Mouse (Mus musculus): ENCODE measurements at regions not wholly inside any gene's neighbourhood (a gene's known extent, or its start where the extent isn't known, plus 50 kb on each side); places are given as distances from the start of the nearest gene placed in this dataset.
A peak's percentile ranks its signal among the peaks of the same experiment; 100 is the strongest.

DNA sequence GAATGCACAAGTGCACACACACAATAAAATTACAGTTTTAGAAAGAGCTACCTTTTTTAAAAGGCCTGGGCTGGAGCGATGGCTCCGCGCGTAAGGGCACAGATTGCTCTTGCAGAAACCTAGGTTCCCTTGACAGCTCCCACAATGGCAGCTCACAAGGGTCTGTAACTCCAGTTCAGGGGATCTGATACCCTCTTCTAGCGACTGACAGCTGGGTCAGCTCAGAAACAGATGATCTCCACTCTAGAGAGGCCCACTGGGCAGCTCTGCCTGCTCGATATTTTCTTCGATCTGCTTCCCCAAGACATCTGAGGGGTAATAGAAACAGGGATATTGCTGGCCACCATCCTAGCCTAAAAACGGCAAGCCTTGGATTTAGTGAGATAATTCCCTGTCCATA, 96.0 kb upstream of the Basp1 start:
- intact Hi-C loops (cut with DNase I): no loop called here
- Histone ChIP-seq H3K4me1 (ENCODE audit: control insufficient read depth, insufficient read depth, low read length) (no peaks in the 10 kb centered on the region; the same call in none of the 2 replicates), H3K9ac (ENCODE audit: low read depth, low read length) (no peak overlapping the region), H3K27me3 (ENCODE audit: control insufficient read depth, insufficient read depth, low read length) (no peaks in the 10 kb centered on the region), H3K36me3 (ENCODE audit: control insufficient read depth, insufficient read depth, low read length) (no peaks in the 10 kb centered on the region), H3K4me3 (no peak overlapping the region), H3K27ac (peak overlapping the region; percentile 15; the same call in 1 of the 2 replicates), H3K79me2 (replicated peaks; ENCODE audit: control insufficient read depth, insufficient read depth, low read length) (no peaks in the 10 kb centered on the region)
- WGBS: 83% methylated on average over 8 of the region's 8 CpGs
- DNase-seq: no peak
- TF ChIP-seq EP300 (IDR thresholded peaks at IDR 0.05; ENCODE audit: insufficient read depth, low read depth, low read length) (no peak), POLR2A (IDR thresholded peaks at IDR 0.05; ENCODE audit: insufficient read depth, low read depth, low read length) (no peak)

- peak in 1 of 2 experiments; percentile 13 for DNase-seq
- TF ChIP-seq POLR2A (IDR thresholded peaks at IDR 0.05; ENCODE audit: insufficient read depth, low read depth, low read length): no peak
- TF ChIP-seq EP300 (IDR thresholded peaks at IDR 0.05; ENCODE audit: insufficient read depth, low read depth, low read length): no peak
- no peak for TF ChIP-seq CTCF (IDR thresholded peaks at IDR 0.05)
- Histone ChIP-seq H3K36me3 (ENCODE audit: control insufficient read depth, insufficient read depth, low read length) (no peaks in the 10 kb centered on the region), H3K27ac (no peak overlapping the region; the same call in 1 of the 2 replicates), H3K27me3 (ENCODE audit: control insufficient read depth, insufficient read depth, low read length) (no peaks in the 10 kb centered on the region), H3K4me3 (no peak overlapping the region), H3K9ac (ENCODE audit: low read depth, low read length) (no peak overlapping the region), H3K4me1 (ENCODE audit: control insufficient read depth, insufficient read depth, low read length) (no peaks in the 10 kb centered on the region; the same call in none of the 2 replicates), H3K79me2 (replicated peaks; ENCODE audit: control insufficient read depth, insufficient read depth, low read length) (no peaks in the 10 kb centered on the region)
- intact Hi-C loops (cut with DNase I): no loop called here
- 17% methylated on average over 8 of the region's 8 CpGs for WGBS
Measured at GRCm38 (mm10) chr15:25510060-25510492, 96.5 kb upstream of the Basp1 start.

- H3K4me1 ChIP-seq (ENCODE audit: control insufficient read depth, insufficient read depth, low read length): no peaks in the 10 kb centered on the region
- intact Hi-C loops (cut with DNase I): no loop called here
- DNase-seq: no peak
- no peak overlapping the region for H3K27ac ChIP-seq
- H3K36me3 ChIP-seq (ENCODE audit: control insufficient read depth, insufficient read depth, low read length): no peaks in the 10 kb centered on the region
- no peaks in the 10 kb centered on the region for H3K27me3 ChIP-seq (ENCODE audit: control insufficient read depth, insufficient read depth, low read length)
- H3K9ac ChIP-seq (ENCODE audit: low read depth, low read length): no peak overlapping the region
- 82% methylated on average over 15 of the region's 15 CpGs for WGBS
- H3K79me2 ChIP-seq (replicated peaks; ENCODE audit: control insufficient read depth, insufficient read depth, low read length): no peaks in the 10 kb centered on the region
- TF ChIP-seq CTCF (IDR thresholded peaks at IDR 0.05) (no peak), POLR2A (IDR thresholded peaks at IDR 0.05; ENCODE audit: insufficient read depth, low read depth, low read length) (no peak), EP300 (IDR thresholded peaks at IDR 0.05; ENCODE audit: insufficient read depth, low read depth, low read length) (no peak)
- H3K4me3 ChIP-seq: no peak overlapping the region
Measured at GRCm38 (mm10) chr15:25518025-25518928, 104.0 kb upstream of the Myo10 start.

- DNase-seq: no peak
- H3K27me3 ChIP-seq (ENCODE audit: control insufficient read depth, insufficient read depth, low read length): no peaks in the 10 kb centered on the region
- intact Hi-C loops (cut with DNase I): loop anchor here (2.0 to 5.0 kb wide), 4 partner anchors 15 to 82 kb away; no protein-coding TSS in a partner anchor
- no peak overlapping the region for H3K4me3 ChIP-seq
- peaks cover 9% of the 10 kb centered on the region for H3K4me1 ChIP-seq (ENCODE audit: control insufficient read depth, insufficient read depth, low read length)
- H3K9ac ChIP-seq (ENCODE audit: low read depth, low read length): no peak overlapping the region
- H3K79me2 ChIP-seq (replicated peaks; ENCODE audit: control insufficient read depth, insufficient read depth, low read length): no peaks in the 10 kb centered on the region
- peaks cover 11% of the 10 kb centered on the region for H3K36me3 ChIP-seq (ENCODE audit: control insufficient read depth, insufficient read depth, low read length)
- 51% methylated on average over 4 of the region's 4 CpGs for WGBS
- TF ChIP-seq EP300 (IDR thresholded peaks at IDR 0.05; ENCODE audit: insufficient read depth, low read depth, low read length) (0 out of 2 replicates have a peak, but pooled peaks have one; percentile 22), POLR2A (IDR thresholded peaks at IDR 0.05; ENCODE audit: insufficient read depth, low read depth, low read length) (peak; percentile 26; the same call in 1 of the 2 replicates), CTCF (IDR thresholded peaks at IDR 0.05) (no peak)
- peak overlapping the region; percentile 76 for H3K27ac ChIP-seq
Measured at GRCm38 (mm10) chr15:25524189-25524588, 98.1 kb upstream of the Myo10 start.

- peak; percentile 28; the same call in 1 of the 2 replicates for TF ChIP-seq POLR2A (IDR thresholded peaks at IDR 0.05; ENCODE audit: insufficient read depth, low read depth, low read length)
- TF ChIP-seq EP300 (IDR thresholded peaks at IDR 0.05; ENCODE audit: insufficient read depth, low read depth, low read length): 0 out of 2 replicates have a peak, but pooled peaks have one; percentile 61
- no peak for TF ChIP-seq CTCF (IDR thresholded peaks at IDR 0.05)
- WGBS: 36% methylated on average over 7 of the region's 7 CpGs
- H3K79me2 ChIP-seq (replicated peaks; ENCODE audit: control insufficient read depth, insufficient read depth, low read length): no peaks in the 10 kb centered on the region
- intact Hi-C loops (cut with DNase I): loop anchor here (2.0 kb wide), 2 partner anchors 13 to 55 kb away; no protein-coding TSS in a partner anchor
- peak in 1 of 2 experiments; percentile 29 for DNase-seq
- peaks cover 9% of the 10 kb centered on the region for H3K4me1 ChIP-seq (ENCODE audit: control insufficient read depth, insufficient read depth, low read length)
- H3K27me3 ChIP-seq (ENCODE audit: control insufficient read depth, insufficient read depth, low read length): no peaks in the 10 kb centered on the region
- H3K9ac ChIP-seq (ENCODE audit: low read depth, low read length): no peak overlapping the region
- H3K36me3 ChIP-seq (ENCODE audit: control insufficient read depth, insufficient read depth, low read length): peaks cover 11% of the 10 kb centered on the region
- H3K27ac ChIP-seq: peak overlapping the region; percentile 76
- H3K4me3 ChIP-seq: no peak overlapping the region
Measured at GRCm38 (mm10) chr15:25525337-25525736, 97.0 kb upstream of the Myo10 start.
